Mouse (Mus musculus): Measurements from ENCODE around the gene Adamts9.

- TF ChIP-seq EP300 (IDR thresholded peaks at IDR 0.05; ENCODE audit: low read depth) (no peak), CTCF (IDR thresholded peaks at IDR 0.05; ENCODE audit: low read depth) (peak; percentile 84)
These were observed 155.9 kb downstream of the Adamts9 start for GRCm38 (mm10) chr6:92787376-92787712.

Measured in heart, postnatal 0 days (tissue).